Mouse (Mus musculus): ENCODE results near the gene Rarres1.
A peak's percentile ranks its signal among the peaks of the same experiment; 100 is the strongest.

The Rarres1 gene

DNA sequence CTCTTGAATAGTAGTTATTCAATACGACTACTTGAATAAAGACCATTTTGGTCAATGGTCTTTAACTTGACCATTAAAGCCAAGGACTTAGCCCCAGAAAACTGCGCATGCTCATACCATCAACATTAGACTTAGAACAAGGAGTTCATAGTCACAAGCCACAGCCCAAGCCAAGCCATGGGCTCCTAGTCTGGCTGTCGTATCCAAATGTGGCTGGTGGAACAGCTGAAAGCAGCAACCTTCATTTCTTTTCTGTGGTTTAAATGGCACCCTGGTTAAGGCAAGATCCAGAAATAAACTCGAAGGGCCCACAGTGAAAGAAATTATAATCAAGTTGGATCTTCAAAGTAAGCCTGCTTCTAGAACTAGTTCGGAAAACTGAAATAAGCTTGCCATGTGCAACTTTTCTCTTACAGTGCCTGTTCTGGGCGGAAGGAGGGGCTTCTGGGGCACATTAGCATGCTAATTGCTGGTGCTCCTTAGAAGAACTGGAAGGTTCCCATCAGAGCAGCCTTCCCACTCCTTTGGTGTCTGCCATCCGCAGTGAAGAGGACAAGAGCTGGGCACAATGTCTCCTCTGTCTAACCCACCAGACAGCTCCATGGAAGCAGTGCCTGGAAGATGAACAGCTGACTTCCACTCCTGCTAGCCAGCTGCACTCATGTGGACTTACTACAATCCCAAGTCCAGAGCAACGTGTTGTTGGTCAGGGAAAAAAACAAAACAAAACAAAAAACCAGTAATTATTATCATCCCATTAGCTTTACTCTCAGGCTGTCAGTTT is 23.0 kb downstream of the Rarres1 start:
- no peak for DNase-seq

DNA sequence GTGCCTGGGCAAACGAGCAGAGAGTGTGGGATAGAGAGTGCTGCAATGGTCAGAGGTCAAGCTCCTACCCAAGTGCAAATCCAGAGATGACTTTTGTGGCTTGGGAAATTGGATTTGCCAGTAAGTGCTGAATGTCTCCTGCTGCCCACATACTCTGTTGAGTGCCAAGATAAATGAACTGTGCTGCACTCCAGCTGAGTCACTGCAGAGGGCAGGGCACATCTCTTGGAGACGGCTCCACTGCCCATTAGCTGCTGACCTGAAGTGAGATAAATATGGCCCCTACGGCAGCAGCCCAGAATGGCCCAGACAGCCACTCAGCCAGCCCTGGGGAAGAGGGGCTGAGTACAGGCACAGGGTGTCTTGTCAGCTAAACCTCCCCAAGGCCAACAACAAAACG is 25.2 kb downstream of the Rarres1 start:
- DNase-seq = no peak

DNA sequence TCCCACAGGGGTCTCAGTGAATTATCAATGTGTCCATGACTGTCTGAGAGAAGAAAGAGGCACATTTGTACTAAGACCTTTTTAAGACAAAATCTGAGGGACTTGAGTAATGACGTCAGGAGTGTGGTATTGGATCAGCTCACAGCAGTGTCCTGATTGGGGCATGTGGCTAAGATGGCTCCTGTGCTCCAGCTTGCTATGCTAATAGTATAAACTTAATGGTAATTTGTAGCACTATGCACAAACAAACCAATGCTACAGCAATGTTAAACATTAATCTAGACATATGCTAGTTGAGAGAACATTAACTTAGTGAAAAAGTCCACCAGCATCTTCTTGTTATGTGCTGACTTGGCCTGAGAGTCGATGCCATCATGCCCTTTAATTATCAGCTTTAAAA is 30.1 kb downstream of the Rarres1 start:
- no peak for DNase-seq

DNA sequence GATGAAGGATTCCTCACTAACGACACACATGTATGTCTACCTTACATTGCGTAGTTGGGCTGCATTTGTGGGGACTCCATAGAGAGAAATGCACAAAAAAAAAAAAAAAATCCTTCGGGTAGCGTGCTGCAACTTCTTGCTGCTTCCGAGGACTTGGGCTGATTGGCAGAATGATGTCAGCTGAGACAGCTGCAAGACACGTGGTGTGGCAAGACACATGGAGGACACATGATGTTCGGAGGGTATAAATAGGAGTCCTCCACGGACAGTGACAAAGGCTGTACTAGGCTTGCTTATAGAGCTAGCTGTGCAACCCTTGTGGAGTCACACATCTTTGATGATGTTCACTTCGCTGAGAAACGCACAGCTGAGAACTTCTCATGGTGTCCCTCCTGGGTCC is 32.9 kb downstream of the Rarres1 start:
- DNase-seq = no peak

DNA sequence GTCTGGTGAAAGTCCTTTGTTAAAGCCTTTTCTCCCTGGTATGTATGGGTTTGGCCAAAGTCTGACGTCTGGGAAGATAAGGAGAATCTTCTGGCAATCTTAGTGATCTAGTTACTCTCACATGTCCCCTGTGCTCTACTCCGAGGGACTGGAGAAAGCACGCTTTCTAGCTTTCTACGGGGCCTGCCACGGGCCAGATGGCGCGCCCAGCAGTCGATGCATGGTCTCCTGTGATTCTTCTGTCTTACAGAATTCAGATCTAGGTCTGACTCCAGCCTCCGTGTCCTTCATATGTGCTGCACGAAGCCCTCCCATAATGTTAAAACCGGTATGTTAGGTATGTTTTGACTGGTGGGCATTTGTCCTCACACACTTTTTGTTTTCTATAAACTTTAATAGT is 35.5 kb downstream of the Rarres1 start:
- no peak for DNase-seq

DNA sequence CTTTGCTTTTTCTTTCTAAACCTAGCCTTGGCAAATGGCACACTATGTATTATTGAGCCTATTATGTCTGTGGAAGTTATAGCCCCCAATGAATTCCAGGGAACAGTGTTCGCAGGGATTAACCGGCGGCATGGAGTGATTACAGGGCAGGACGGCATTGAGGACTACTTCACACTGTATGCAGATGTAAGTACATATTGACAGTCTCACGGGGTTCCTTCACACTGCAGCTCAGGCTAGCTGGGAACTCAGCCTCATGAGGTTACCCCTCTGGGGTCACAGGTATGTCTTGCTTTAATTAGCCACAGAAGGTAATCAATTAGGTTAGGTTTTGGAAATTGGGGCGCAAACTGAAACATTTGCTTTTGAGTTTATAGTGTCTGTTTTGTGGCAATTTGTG is 41.9 kb downstream of the Rarres1 start:
- no peak for DNase-seq

DNA sequence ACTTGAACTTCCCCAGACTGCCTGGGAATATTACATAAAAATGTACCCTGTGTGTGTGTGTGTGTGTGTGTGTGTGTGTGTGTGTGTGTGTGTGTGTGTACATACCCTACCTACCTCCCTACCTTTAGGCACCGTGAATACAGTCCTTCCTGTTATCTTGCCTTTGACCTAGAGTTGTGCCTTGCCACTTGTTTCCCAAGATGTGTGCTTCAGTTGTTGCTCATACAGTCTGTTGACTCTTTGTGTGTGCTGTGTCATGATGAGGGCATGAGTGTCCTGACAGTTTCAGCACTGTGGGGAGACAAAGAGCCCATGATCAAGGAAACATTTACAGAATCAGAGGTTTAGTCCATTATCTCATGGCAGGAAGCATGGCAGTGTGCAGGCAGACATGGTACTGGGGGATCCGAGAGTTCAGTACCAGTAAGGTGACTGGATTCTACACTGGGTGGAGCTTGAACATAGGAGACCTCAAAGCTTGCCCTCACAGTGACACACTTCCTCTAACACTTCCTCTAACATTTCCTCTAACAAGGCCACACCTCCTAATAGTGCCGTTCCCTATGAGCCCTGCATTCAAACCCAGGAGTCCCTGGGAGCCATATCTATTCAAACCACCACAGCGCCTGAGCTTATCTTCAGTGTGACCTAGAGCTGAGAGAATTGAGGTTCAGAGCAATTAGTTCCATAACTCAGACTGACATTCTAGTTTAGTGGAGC is 43.8 kb downstream of the Rarres1 start:
- no peak for DNase-seq

DNA sequence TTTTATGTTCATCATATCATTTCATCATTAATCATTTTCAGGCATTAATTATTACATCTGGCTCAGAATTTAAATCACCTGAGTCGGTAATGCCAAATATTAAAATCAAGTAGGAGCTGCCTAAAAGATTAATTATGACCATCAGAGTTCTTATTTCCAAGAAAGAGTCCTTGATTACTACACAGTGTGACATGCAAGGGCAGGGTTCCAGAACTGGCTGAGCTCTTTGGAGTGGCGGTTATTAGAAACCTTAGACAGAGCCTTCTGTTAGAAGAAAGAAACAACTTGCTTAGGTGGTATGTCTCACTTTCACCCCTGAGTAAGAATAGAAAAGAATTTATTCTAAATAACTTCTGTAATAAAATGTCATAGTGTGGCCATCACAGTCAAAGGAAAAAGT is 48.0 kb downstream of the Rarres1 start:
- no peak for DNase-seq

DNA sequence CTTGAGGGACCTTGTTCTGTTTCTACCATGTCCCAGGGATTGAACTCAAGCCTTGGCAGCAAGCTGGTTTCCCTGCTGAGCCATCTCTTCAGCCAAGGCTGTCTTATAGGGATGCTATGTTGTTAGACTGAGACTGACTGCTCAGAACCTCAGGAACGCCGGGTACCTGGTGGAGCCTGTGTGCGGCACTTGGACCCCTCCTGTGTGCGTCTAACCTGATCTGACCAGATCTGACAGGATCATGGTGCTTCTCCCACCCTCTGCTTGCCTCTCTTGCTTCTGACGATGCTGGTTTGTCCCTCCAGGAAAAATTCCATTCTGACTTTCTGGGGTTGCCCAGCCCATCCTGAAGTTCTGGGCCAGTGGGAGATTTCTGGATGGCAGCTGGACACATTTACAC is 48.7 kb downstream of the Rarres1 start:
- no peak for DNase-seq

DNA sequence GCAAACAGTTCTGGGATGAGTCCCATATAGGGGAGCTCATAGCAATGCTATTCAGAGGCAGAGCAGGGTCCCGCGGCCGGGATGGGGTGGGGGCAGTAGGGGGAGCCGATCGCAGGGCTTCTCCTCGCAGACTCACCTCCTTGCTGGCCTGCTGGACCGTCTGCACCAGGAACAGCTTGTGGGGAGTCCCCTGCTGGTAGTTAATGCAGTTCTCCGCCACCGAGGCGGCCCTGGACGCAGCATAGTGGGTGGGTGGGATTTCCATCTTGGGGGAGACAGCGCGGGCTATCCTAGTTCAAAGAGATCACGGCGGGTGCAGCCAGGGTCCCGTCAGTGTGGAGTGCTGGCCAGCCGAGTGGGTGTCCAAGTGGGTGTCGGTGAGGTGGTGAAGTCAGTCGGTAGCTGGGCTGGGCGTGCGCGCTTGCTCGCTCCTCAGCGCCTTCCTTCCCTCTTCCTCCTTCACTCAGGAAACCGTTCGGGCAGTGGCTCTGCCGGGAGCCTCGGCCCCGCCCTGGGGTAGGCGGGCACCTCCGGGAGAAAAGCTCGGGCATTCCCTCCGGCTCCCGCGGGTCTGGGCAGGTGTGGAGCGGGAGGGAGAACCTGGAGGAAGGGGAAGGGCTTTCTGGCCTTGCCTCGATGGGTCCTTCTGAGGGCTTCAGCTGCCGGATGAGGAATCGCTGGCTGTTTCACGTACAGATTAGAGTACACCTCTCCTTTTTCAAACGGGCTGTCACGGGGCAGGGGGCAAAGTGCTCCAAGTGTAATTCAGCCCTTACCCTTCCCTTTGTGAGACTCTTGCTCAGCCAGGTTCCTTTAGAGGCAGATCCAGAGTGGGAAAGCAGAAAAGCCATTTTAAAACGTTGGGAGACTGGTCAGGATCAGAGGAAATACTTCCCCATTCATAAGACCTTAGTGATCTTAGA is 51.6 kb downstream of the Rarres1 start, which contains the start of gene Lxn:
TSS of gene Lxn (minus strand) at position 477 of the 923 bp plus-strand sequence.
- DNase-seq = peak; percentile 71 to 72

DNA sequence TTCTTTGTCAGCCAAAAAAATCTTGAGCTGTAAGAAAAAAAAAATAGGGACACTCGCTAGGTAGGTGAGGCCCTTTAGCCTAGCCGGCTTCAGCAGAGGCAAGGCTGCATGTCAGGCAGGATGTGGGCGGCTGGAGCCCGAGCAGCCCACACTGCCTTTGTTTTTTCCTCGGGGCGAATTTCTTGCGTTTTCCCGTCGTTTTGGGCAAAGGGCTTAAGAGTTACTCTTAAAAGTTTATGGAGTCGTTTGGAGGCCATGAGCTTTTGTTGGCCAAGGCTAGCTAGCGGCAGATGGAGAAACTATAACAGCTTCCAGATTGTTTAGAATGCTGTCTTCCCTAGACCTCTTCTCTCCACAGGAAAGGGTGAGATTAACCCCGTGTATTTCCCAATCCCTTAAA is 52.3 kb downstream of the Rarres1 start:
- no peak for DNase-seq

DNA sequence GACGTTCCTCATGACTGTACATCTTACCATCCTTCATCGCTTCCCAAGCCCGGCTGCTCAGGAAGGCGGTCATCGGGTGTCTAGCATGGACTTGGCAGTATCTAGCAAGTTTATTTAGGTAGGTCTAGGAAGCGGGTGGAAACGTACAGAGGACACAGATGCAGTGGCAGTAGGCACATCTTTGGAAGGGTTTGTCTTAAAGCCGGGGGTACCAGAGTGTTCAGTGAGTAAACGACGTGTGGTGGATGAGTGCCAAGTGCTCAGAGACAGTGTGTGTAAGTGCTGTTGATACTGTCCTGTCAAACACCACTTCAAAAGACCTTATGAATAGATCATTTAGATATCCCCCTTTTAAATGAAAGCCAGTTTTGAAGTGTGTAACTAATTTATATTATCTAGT is 52.7 kb downstream of the Rarres1 start:
- no peak for DNase-seq

DNA sequence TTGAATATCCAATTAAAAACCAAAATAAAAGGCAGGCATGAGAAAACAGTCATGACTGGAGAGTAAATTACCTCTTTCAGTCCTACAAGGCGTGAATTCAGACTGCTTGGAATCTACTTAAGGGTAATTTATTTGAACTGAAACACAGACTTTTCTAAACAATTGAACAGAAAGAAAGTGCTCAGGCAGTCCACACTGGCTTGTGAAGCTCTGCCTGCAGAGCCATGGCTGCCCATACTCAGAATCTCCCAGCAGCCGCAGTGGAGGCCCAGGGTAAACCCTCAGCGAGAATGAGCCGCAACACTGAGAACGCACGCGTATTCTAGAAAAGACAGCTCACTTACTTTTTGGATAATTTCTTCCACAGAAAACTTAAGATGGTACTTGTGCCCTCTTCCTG is 53.3 kb downstream of the Rarres1 start:
- DNase-seq = no peak

DNA sequence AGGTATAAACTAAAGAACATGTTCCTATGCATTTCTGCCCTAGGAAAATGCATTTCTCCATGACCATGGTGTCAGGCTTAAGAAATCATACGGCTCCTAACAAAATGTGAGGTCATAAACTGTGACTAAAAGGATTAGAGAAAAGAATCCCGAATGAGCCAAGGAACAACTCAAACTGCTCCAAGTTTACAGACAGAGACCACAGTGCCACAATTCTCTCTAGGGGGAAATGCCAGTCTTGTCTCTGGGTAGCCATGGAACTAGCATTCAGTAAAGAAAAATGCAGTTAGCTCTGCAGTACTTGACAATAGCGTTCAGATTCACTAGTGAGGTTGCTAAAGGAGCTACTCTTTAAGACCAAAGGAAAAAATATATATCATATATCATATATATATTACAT is 55.4 kb downstream of the Rarres1 start:
- DNase-seq = no peak

DNA sequence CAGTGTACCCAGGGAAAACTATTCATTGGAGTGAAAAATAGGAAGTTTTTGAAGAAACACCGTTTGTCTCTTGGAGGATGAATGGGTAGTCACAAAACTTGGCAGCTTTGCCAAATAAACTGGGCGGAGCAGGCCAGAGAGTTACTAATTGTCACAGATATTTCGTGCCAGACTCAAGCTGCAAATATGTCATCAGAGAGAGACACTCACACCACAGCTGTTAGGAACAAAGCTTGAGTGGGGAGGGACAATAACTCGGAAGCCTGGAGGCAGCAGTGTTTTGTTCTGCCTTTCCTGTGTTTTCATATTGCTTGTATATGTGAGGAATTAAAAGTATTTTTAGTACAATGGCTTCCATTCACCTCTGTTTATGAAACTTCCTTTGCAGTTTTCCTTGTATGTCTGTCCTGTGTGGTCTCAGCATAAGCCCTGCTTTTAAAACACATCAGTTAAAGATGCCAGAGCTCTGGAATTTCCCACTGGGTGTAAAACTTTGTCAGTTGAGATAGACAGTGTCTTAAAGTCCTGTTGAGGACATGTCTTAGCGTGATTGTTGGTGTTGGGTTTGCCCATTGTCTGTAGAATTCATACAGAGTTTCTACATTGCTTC is 64.6 kb downstream of the Rarres1 start:
- DNase-seq = no peak

DNA sequence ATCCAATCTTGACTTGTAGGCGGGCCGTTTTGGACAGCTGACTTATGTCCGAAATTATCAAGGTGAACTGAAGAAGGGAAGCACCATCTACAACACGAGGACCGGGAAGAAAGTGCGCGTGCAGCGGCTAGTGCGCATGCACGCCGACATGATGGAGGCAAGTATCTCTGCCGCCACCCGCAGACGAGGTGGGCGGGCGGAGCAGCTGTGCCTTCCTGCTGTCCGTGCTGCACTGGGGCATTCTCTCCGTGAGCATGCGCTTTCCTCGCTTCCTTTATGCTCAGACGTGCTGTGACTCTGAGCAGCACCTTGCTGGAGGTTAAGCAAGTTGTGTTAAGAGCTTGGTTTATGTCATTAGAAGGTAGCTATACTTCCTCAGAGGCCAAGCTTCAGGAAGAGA is 65.7 kb downstream of the Rarres1 start:
- no peak for DNase-seq

DNA sequence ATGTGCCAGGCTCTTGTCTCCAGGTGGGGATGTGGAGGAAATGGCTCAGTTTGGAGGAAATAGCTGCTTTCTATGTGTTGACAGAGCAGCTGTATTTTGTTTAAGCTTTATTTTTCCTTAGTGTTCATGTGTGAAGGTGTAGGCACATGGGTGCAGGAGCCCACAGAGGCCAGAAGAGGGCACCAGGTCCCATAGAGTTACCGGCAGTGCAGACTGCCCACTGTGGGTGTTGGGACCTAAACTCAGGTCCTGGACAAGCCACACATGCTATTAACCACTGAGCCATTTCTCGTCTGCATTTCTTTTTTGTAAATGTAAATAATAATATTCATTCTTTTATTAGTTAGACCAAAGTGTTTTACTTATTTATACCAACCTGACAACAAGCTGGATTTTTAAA is 68.2 kb downstream of the Rarres1 start:
- no peak for DNase-seq

DNA sequence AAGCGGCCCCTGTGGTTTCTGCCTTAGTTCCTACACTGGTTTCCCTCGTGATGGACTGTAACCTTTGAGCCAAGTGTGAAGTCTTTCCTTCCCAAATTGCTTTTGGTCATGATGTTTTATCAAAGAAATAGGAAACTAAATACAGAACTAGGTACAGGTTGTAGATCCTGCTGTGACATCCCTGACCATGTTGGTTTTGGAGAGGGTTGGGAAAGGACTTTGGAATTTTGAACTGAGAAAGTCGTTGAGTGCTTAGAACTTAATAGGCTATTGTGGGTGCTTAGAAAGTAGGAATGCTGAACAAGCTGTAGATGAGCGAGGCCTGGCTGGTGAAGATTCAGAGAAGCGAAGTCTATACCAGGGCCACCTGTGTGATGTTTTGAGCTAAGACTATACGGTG is 81.3 kb downstream of the Rarres1 start:
- DNase-seq = no peak

DNA sequence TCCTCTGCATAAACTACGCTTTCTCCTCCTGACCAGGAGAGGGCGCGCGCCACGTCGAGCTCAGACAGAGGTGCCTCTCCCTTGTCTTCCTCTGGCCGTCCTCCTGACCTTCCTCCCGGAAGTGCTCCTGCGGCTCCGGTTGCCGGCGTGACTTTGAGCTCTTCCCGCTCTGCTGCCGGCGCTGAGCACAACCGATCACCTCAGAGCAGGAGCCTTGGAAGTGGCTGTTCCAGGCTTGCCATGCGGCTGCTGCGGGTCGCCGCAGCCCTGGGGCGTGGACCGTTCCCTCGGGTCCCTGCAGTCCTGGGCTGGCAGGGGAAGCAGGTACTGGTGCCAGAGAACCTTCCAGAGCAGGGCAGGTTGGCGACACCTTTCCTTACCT is 85.3 kb downstream of the Rarres1 start, which contains the start of gene Gfm1:
TSS of gene Gfm1 (plus strand) at position 98 of the 382 bp plus-strand sequence.
- DNase-seq = peak; percentile 93

DNA sequence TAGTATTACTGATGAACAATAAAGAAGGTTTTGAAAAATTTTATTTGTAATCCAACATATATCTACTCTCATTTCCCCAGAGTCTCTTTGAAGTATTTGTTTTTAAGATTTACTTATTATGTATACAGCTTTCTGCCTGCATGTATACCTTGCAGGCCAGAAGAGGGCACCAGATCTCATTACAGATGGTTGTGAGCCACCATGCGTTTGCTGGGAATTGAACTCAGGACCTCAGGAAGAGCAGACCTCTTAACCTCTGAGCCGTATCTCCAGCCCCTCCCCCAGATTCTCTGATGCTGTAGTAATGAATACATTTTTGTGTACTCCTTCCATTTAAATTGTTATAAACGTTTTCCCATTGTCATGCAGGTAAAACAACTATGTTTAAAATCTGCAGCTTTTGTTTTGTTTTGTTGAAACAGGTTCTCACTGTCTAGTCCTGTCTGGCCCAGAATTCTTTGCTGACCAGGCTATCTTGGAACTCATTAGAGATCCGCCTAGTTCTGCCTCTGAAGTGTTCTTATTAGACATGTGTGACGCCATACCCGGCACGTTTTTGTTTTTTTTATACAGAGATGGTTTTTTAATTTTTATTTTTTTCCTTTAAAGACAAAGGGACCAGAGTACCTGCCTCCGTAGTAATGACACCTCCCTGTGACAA is 85.9 kb downstream of the Rarres1 start:
- DNase-seq = peak in 1 of 2 experiments; percentile 23

All from cerebellum, adult 18-20 months (tissue).